Mouse (Mus musculus): ENCODE results near the gene Pecr. TPM values are rescaled to one million over a fixed set of nuclear protein-coding genes. Genes with fewer than 3 reads are reported as not detected.
"Not testable (repeated sequence)": the region's sequence is repeated elsewhere in the genome, so short reads cannot be mapped to it uniquely, and the experiment has no call there.

Gene Pecr
- total and polyA plus RNA-seq, 2 experiments from 2014 or later: 0.95 to 31.7 TPM

DNA sequence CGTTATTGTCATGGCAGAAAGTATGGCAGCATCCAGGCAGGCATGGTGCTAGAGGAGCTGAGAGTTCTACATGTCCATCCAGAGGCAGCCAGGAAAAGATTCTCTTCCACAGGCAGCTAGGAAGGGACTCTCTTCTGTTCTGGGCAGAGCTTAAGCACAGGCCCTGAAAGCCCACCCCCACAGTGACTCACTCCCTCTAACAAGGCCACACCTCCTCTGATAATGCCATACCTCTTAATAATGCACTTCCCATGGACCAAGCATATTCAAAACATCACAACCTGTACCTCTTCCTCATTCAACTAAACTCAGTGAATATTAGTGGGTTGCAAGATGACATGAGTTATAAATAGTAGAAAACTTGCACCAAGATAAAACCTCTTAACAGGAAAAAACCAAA lies 32.3 kb downstream of the Pecr start:
- no peak overlapping the region for H3K27ac ChIP-seq (ENCODE audit: low read depth)
- no peak for ATAC-seq (ENCODE audit: insufficient read depth, low read depth)
- H3K4me2 ChIP-seq (ENCODE audit: low read depth, low read length): no peak overlapping the region
- no peak overlapping the region for H3K4me3 ChIP-seq (ENCODE audit: low read depth, low read length)
- no peaks in the 10 kb centered on the region for H3K9me3 ChIP-seq (replicated peaks; ENCODE audit: control insufficient read depth, low read length)
- 75% methylated on average over 1 of the region's 1 CpGs for WGBS
- no peak for TF ChIP-seq CTCF (IDR thresholded peaks at IDR 0.05; ENCODE audit: low read depth)
- no peak for TF ChIP-seq EP300 (IDR thresholded peaks at IDR 0.05; ENCODE audit: low read depth)
- no peak overlapping the region for H3K9ac ChIP-seq (replicated peaks; ENCODE audit: low read depth, low read length)
- H3K27me3 ChIP-seq (ENCODE audit: control insufficient read depth, insufficient read depth, low read length): no peaks in the 10 kb centered on the region
- DNase-seq (ENCODE audit: low spot score): no peak
- H3K4me1 ChIP-seq (ENCODE audit: control insufficient read depth, insufficient read depth): peaks cover 5% of the 10 kb centered on the region; the same call in 1 of the 2 replicates
- no peaks in the 10 kb centered on the region for H3K36me3 ChIP-seq (replicated peaks; ENCODE audit: control insufficient read depth, insufficient read depth, low read length)

DNA sequence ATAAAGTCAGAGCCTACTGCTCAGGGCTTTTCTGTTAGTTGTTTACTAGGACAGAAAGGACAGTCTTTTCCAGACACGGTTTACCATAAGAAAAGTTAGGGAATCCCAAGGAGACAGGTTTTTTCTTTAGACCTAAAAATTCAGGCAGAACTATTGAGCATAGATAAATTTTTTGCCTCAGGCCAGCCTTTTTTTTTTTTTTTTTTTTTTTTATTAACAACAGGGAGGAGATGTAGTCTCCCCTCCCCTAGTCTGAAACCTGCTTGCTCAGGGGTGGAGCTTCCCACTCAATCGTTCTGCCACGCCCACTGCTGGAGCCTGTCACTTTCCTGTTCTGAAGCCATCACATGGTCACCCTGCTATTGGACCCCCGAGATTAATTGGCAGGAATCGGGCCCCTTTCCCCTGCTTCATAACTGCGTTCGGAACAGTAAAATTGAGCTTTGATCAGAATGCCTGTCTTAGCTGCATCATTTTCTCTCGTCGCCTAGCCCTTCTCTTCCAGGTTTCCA lies 35.8 kb downstream of the Pecr start:
- not testable (repeated sequence) for DNase-seq (ENCODE audit: low spot score); H3K4me3 ChIP-seq (ENCODE audit: low read depth, low read length); H3K27ac ChIP-seq (ENCODE audit: low read depth); H3K4me1 ChIP-seq (ENCODE audit: control insufficient read depth, insufficient read depth); H3K36me3 ChIP-seq (replicated peaks; ENCODE audit: control insufficient read depth, insufficient read depth, low read length); H3K27me3 ChIP-seq (ENCODE audit: control insufficient read depth, insufficient read depth, low read length); H3K9me3 ChIP-seq (replicated peaks; ENCODE audit: control insufficient read depth, low read length); H3K9ac ChIP-seq (replicated peaks; ENCODE audit: low read depth, low read length); ATAC-seq (ENCODE audit: insufficient read depth, low read depth); H3K4me2 ChIP-seq (ENCODE audit: low read depth, low read length)
- 52% methylated on average over 9 of the region's 9 CpGs for WGBS

DNA sequence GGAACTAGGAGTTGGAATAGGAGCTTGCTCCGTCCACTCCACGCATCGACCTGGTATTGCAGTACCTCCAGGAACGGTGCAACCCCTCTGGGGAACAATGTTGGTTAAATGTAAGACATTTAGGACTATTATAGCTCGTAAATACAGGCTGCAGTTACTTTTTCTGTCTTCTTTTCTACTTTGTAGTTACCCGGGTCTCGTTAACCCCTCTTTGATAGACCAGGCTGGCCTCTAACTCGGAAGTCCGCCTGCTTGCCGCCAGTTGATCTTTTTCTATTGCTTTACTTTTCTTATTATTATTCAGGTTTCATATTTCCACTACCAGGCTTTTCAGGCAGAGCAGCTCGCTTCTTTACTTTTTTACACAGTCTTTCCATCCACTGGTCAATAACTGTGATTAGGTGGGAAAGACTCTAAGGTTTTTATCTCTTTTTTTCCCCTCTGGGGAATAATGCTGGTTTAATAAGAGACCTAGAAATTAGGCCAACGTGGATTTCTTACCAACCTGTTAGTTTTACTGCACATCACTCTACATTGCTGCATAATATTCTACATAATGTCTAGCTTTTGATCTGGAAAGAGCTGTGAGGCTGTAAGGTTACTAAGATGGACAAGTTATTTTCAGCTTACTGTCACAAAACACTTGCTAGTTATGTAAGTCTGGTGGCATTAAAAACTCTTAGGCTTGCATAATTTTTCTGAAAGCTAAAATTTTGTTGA lies 39.6 kb downstream of the Pecr start:
- WGBS: 3% methylated on average over 12 of the region's 12 CpGs

DNA sequence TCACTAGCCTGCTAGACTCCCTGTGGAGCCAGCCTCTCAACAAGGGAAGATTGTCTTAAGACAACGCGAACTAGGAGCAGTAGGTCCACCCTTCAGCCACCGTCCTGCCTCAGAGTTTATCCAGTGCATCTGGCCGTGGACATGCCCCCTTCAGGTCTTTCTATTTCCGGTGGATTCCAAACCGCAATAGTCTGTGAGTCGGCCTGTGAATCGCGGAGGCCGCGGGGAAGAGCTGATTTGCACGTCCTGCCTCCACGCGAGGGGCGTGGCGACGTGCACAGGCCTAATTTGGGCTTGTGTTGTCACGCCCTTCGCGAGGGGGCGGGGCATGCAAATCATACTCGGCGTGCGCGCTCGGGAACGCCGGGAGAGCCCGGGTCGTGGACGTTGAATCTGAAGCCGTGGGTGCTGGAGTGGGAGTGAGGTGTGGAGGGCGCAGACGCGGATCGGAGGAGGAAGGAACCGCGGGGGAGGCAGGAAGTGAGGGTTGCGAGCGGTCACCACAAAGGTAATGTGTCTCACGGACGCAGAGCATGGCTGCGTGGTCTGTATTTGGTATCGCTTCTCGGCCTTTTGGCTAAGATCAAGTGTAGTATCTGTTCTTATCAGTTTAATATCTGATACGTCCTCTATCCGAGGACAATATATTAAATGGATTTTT lies 40.3 kb downstream of the Pecr start:
- Histone ChIP-seq H3K4me2 (ENCODE audit: low read depth, low read length) (peak overlapping the region; percentile 65), H3K27ac (ENCODE audit: low read depth) (peak overlapping the region; percentile 97), H3K4me1 (ENCODE audit: control insufficient read depth, insufficient read depth) (no peaks in the 10 kb centered on the region), H3K4me3 (ENCODE audit: low read depth, low read length) (peak overlapping the region; percentile 50), H3K9ac (replicated peaks; ENCODE audit: low read depth, low read length) (peak overlapping the region; percentile 82), H3K36me3 (replicated peaks; ENCODE audit: control insufficient read depth, insufficient read depth, low read length) (no peaks in the 10 kb centered on the region), H3K9me3 (replicated peaks; ENCODE audit: control insufficient read depth, low read length) (no peaks in the 10 kb centered on the region), H3K27me3 (ENCODE audit: control insufficient read depth, insufficient read depth, low read length) (no peaks in the 10 kb centered on the region)
- under 1% methylated on average over 47 of the region's 47 CpGs for WGBS
- ATAC-seq (ENCODE audit: insufficient read depth, low read depth) (peak; percentile 98), DNase-seq (ENCODE audit: low spot score) (peak; percentile 90)
- no peak for TF ChIP-seq CTCF (IDR thresholded peaks at IDR 0.05; ENCODE audit: low read depth)
- no peak for TF ChIP-seq EP300 (IDR thresholded peaks at IDR 0.05; ENCODE audit: low read depth)

More for the DNA sequence above, 39.6 kb downstream of the Pecr start:
- H3K4me2 ChIP-seq (ENCODE audit: low read depth, low read length): peak overlapping the region; percentile 65
- H3K4me3 ChIP-seq (ENCODE audit: low read depth, low read length): peak overlapping the region; percentile 50
- ATAC-seq (ENCODE audit: insufficient read depth, low read depth) (no peak; the same call in 1 of the 2 replicates), DNase-seq (ENCODE audit: low spot score) (peak; percentile 54)
- TF ChIP-seq EP300 (IDR thresholded peaks at IDR 0.05; ENCODE audit: low read depth): no peak
- TF ChIP-seq CTCF (IDR thresholded peaks at IDR 0.05; ENCODE audit: low read depth): no peak
- H3K4me1 ChIP-seq (ENCODE audit: control insufficient read depth, insufficient read depth): no peaks in the 10 kb centered on the region
- H3K27me3 ChIP-seq (ENCODE audit: control insufficient read depth, insufficient read depth, low read length): no peaks in the 10 kb centered on the region
- no peaks in the 10 kb centered on the region for H3K36me3 ChIP-seq (replicated peaks; ENCODE audit: control insufficient read depth, insufficient read depth, low read length)
- peak overlapping the region; percentile 97 for H3K27ac ChIP-seq (ENCODE audit: low read depth)
- no peaks in the 10 kb centered on the region for H3K9me3 ChIP-seq (replicated peaks; ENCODE audit: control insufficient read depth, low read length)
- peak overlapping the region; percentile 82; the same call in 1 of the 2 replicates for H3K9ac ChIP-seq (replicated peaks; ENCODE audit: low read depth, low read length)

DNA sequence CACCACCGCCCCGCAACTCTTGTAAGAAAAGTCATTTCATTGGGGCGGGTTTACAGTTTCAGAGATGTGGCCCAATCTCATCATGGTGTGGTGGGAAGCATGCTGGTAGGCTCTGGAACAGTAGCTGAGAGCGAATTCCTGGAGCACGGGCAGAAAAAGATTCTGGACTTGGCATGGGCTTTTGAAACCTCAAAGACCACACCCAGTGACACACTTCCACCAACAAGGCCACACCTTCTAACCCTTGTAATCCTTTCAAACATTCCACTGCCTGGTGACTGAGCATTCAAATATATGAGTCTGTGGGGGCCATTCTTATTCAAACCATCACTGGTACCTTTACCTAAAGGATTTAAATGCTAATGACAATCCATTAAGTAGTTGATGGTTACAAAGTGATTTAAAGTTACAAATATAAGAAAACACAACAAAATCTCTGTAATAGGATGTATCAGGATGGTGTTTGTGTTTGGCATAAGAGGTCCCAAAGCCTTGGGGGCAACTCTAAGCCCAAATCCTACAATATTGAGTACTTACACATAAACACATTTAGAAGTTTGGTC lies 41.5 kb downstream of the Pecr start:
- H3K36me3 ChIP-seq (replicated peaks; ENCODE audit: control insufficient read depth, insufficient read depth, low read length): no peaks in the 10 kb centered on the region
- H3K4me3 ChIP-seq (ENCODE audit: low read depth, low read length): no peak overlapping the region
- TF ChIP-seq EP300 (IDR thresholded peaks at IDR 0.05; ENCODE audit: low read depth): no peak
- TF ChIP-seq CTCF (IDR thresholded peaks at IDR 0.05; ENCODE audit: low read depth): no peak
- H3K9ac ChIP-seq (replicated peaks; ENCODE audit: low read depth, low read length): no peak overlapping the region
- ATAC-seq (ENCODE audit: insufficient read depth, low read depth) (no peak), DNase-seq (ENCODE audit: low spot score) (no peak)
- WGBS: 82% methylated on average over 5 of the region's 5 CpGs
- H3K4me2 ChIP-seq (ENCODE audit: low read depth, low read length): no peak overlapping the region
- H3K27ac ChIP-seq (ENCODE audit: low read depth): no peak overlapping the region
- no peaks in the 10 kb centered on the region for H3K4me1 ChIP-seq (ENCODE audit: control insufficient read depth, insufficient read depth)
- H3K9me3 ChIP-seq (replicated peaks; ENCODE audit: control insufficient read depth, low read length): no peaks in the 10 kb centered on the region
- no peaks in the 10 kb centered on the region for H3K27me3 ChIP-seq (ENCODE audit: control insufficient read depth, insufficient read depth, low read length)

DNA sequence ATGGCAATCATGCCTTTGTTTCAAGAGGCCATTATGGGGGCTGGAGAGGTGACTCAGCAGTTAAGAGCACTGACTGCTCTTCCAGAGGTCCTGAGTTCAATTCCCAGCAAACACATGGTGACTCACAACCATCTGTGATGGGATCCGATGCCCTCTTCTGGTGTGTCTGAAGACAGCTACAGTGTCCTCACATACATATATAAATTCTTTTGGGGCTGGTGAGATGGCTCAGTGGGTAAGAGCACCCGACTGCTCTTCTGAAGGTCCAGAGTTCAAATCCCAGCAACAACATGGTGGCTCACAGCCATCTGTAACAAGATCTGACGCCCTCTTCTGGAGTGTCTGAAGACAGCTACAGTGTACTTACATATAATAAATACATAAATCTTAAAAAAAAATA lies 45.0 kb downstream of the Pecr start:
- not testable (repeated sequence) for DNase-seq (ENCODE audit: low spot score); H3K27ac ChIP-seq (ENCODE audit: low read depth); H3K27me3 ChIP-seq (ENCODE audit: control insufficient read depth, insufficient read depth, low read length); H3K9me3 ChIP-seq (replicated peaks; ENCODE audit: control insufficient read depth, low read length); H3K9ac ChIP-seq (replicated peaks; ENCODE audit: low read depth, low read length); H3K4me3 ChIP-seq (ENCODE audit: low read depth, low read length); ATAC-seq (ENCODE audit: insufficient read depth, low read depth); H3K4me2 ChIP-seq (ENCODE audit: low read depth, low read length); H3K36me3 ChIP-seq (replicated peaks; ENCODE audit: control insufficient read depth, insufficient read depth, low read length); H3K4me1 ChIP-seq (ENCODE audit: control insufficient read depth, insufficient read depth)
- WGBS: 84% methylated on average over 3 of the region's 3 CpGs
